Mouse (Mus musculus) liver, postnatal 0 days (tissue): ENCODE data around the gene Zfp51.
"Not testable (repeated sequence)": the region's sequence is repeated elsewhere in the genome, so short reads cannot be mapped to it uniquely, and the experiment has no call there.

Experiments used
- CTCF ChIP-seq: sonication (generic); IDR thresholded peaks from 2 replicates; pipeline ENCODE4 v1.5.1; 2016; ENCODE audit warnings: antibody characterized with exemption, low read depth
- EP300 ChIP-seq: IDR thresholded peaks from 2 replicates; pipeline ENCODE4 v1.6.1; 2016; ENCODE audit warnings: antibody characterized with exemption, low read depth, mild to moderate bottlenecking

- not testable (repeated sequence) for TF ChIP-seq EP300, CTCF
Measured at GRCm38 (mm10) chr17:21476351-21476750, 26.2 kb downstream of the Zfp51 start.
